Comparison of ENCODE assay signal across 30 mouse cellular contexts in genomic region chr14:31721256-31721655, GRCm38 (mm10).
DNase-seq lines count a peak whose midpoint lies in the region; ATAC-seq and TF ChIP-seq lines count a peak whose summit lies in the region.
"Had no signal": no experiment of that assay in that cellular context is flagged by ENCODE, and none has a peak within 500 bp of the region (broad histone marks: within the 10 kb centered on the region; RNA-seq: fewer than 3 reads in every experiment).

No protein-coding gene starts in this region.

- no peak for TF ChIP-seq POLR2A in MEL (IDR thresholded peaks at IDR 0.05; ENCODE audit: control insufficient read depth in 1 of 2, insufficient read depth in 1 of 2, low read depth in 1 of 2, low read length in 2 of 2, poor library complexity in 1 of 2)
- TF ChIP-seq POLR2A in brain, embryonic 14.5 days (IDR thresholded peaks at IDR 0.05; ENCODE audit: borderline replicate concordance, extremely low read depth, insufficient read depth, insufficient read length, poor library complexity, severe bottlenecking) = no peak

- peak overlapping the region; percentile 4; the same call in 1 of the 2 replicates for H3K27ac ChIP-seq in layer of hippocampus, adult 2 months
- H3K27ac ChIP-seq in lung, embryonic 14.5 days (ENCODE audit: low read depth) = no peak overlapping the region
- peak overlapping the region; percentile 38 for H3K27ac ChIP-seq in MEL (ENCODE audit: control insufficient read depth, low read depth, low read length)
- H3K27ac ChIP-seq: embryonic facial prominence, embryonic 13.5 days; embryonic facial prominence, embryonic 15.5 days; forebrain, embryonic 10.5 days; forebrain, embryonic 12.5 days had no signal

- TF ChIP-seq CTCF in layer of hippocampus, adult 2 months (conservative IDR thresholded peaks at IDR 0.05) = no peak
- TF ChIP-seq CTCF in lung, embryonic 14.5 days (IDR thresholded peaks at IDR 0.05; ENCODE audit: low read depth) = no peak
- TF ChIP-seq CTCF in MEL (IDR thresholded peaks at IDR 0.05 in 2 of 3, conservative IDR thresholded peaks at IDR 0.05 in 1 of 3; ENCODE audit: control insufficient read depth in 1 of 3, insufficient read depth in 1 of 3, low read depth in 2 of 3, low read length in 3 of 3, poor library complexity in 1 of 3, severe bottlenecking in 1 of 3) = no peak
- no peak for TF ChIP-seq CTCF in brain, embryonic 14.5 days (IDR thresholded peaks at IDR 0.05; ENCODE audit: borderline replicate concordance, extremely low read depth, insufficient read depth, insufficient read length)

- TF ChIP-seq EP300 in MEL (IDR thresholded peaks at IDR 0.05; ENCODE audit: low read depth in 1 of 2, low read length in 2 of 2) = peak in 1 of 2 experiments; percentile 30; a peak in 2 of 4 replicates

- TF ChIP-seq RAD21 in MEL (IDR thresholded peaks at IDR 0.05; ENCODE audit: low read depth, low read length) = no peak

- H3K9me3 ChIP-seq in lung, embryonic 14.5 days (ENCODE audit: low read depth, low read length) = no peaks in the 10 kb centered on the region
- no peaks in the 10 kb centered on the region for H3K9me3 ChIP-seq in MEL (replicated peaks; ENCODE audit: insufficient read depth, low read length)
- H3K9me3 ChIP-seq: embryonic facial prominence, embryonic 13.5 days; embryonic facial prominence, embryonic 15.5 days; forebrain, embryonic 10.5 days; forebrain, embryonic 12.5 days; G1E had no signal

- no peaks in the 10 kb centered on the region for H3K27me3 ChIP-seq in lung, embryonic 14.5 days (ENCODE audit: insufficient read depth, low read length)
- no peaks in the 10 kb centered on the region for H3K27me3 ChIP-seq in MEL (ENCODE audit: control insufficient read depth in 1 of 2, insufficient read depth in 2 of 2, low read length in 2 of 2)
- H3K27me3 ChIP-seq: CH12.LX; embryonic facial prominence, embryonic 13.5 days; embryonic facial prominence, embryonic 15.5 days; forebrain, embryonic 12.5 days; Patski had no signal

- peaks cover 39% of the 10 kb centered on the region for H3K36me3 ChIP-seq in lung, embryonic 14.5 days (ENCODE audit: insufficient read depth)
- peaks cover 43 to 54% of the 10 kb centered on the region in 2 experiments for H3K36me3 ChIP-seq in MEL (ENCODE audit: control insufficient read depth in 1 of 2, insufficient read depth in 2 of 2, low read length in 2 of 2)

- H3K4me3 ChIP-seq in layer of hippocampus, adult 2 months = no peak overlapping the region
- no peak overlapping the region for H3K4me3 ChIP-seq in lung, embryonic 14.5 days (ENCODE audit: low read depth, low read length)
- H3K4me3 ChIP-seq in MEL (ENCODE audit: control insufficient read depth in 1 of 2, insufficient read depth in 1 of 2, low read depth in 2 of 2, low read length in 2 of 2) = no peak overlapping the region
- H3K4me3 ChIP-seq: embryonic facial prominence, embryonic 13.5 days; embryonic facial prominence, embryonic 15.5 days; erythroblast, embryonic 14.5 days; forebrain, embryonic 10.5 days; forebrain, embryonic 12.5 days had no signal

- no peak for ATAC-seq in lung, embryonic 14.5 days (ENCODE audit: insufficient read depth)
- ATAC-seq: CD4-positive, CD25-positive, alpha-beta regulatory T cell, adult 4 months; forebrain, embryonic 14.5 days; forebrain, embryonic 16.5 days; Patski had no signal

- H3K9ac ChIP-seq in lung, embryonic 14.5 days = no peak overlapping the region
- no peak overlapping the region for H3K9ac ChIP-seq in MEL (ENCODE audit: control insufficient read depth, low read depth, low read length, poor library complexity, severe bottlenecking)
- H3K9ac ChIP-seq: embryonic facial prominence, embryonic 13.5 days; embryonic facial prominence, embryonic 15.5 days; forebrain, embryonic 12.5 days had no signal

- 77% methylated on average over 3 of the region's 3 CpGs for WGBS in lung, embryonic 14.5 days

- H3K4me2 ChIP-seq in lung, embryonic 14.5 days = no peak overlapping the region
- H3K4me2 ChIP-seq: embryonic facial prominence, embryonic 13.5 days; embryonic facial prominence, embryonic 15.5 days; forebrain, embryonic 12.5 days had no signal

- no peaks in the 10 kb centered on the region for H3K79me2 ChIP-seq in MEL (ENCODE audit: control insufficient read depth, insufficient read depth, low read length, poor library complexity)

- H3K4me1 ChIP-seq in lung, embryonic 14.5 days (ENCODE audit: insufficient read depth) = no peaks in the 10 kb centered on the region
- H3K4me1 ChIP-seq in MEL (ENCODE audit: control insufficient read depth in 1 of 2, insufficient read depth in 2 of 2, low read length in 2 of 2) = peaks cover 30 to 42% of the 10 kb centered on the region in 2 experiments
- H3K4me1 ChIP-seq: embryonic facial prominence, embryonic 13.5 days; embryonic facial prominence, embryonic 15.5 days; forebrain, embryonic 10.5 days; forebrain, embryonic 12.5 days had no signal

- no peak for DNase-seq in layer of hippocampus, adult 2 months (ENCODE audit: low spot score in 2 of 2)
- DNase-seq in layer of hippocampus, adult 9-10 months (ENCODE audit: low spot score) = no peak
- DNase-seq in lung, embryonic 14.5 days = peak; percentile 1
- DNase-seq in lung, postnatal 14 days = no peak
- peak; percentile 87 for DNase-seq in MEL (ENCODE audit: low read depth, low spot score)
- peak; percentile 3 for DNase-seq in brain, embryonic 14.5 days (ENCODE audit: low read depth)
- DNase-seq in T-cell, adult 2 months (ENCODE audit: low spot score) = no peak
- DNase-seq in gastrocnemius, postnatal 4 days (ENCODE audit: low spot score in 2 of 2) = no peak
- DNase-seq: adrenal gland, adult 2 months; adrenal gland, postnatal 10 days; adrenal gland, postnatal 25 days; B cell, adult 2 months; cerebellum, adult 11 months; cerebellum, adult 18-20 months; cerebellum, adult 8-10 months; cerebellum, adult 9-11 months; cerebellum, postnatal 14 days; cerebellum, postnatal 36 days; embryo, embryonic 11 days had no signal

TF ChIP-seq in MEL, 35 proteins besides CTCF, POLR2A, EP300 and RAD21:
- TF ChIP-seq MYB (IDR thresholded peaks at IDR 0.05; ENCODE audit: low read depth, low read length) = no peak
- TF ChIP-seq TCF12 (IDR thresholded peaks at IDR 0.05; ENCODE audit: low read depth, low read length) = 0 out of 2 replicates have a peak, but pooled peaks have one; percentile 12
- TF ChIP-seq GATA1 (IDR thresholded peaks at IDR 0.05; ENCODE audit: low read depth, low read length) = peak; percentile 50; the same call in 1 of the 2 replicates
- TF ChIP-seq TBP (IDR thresholded peaks at IDR 0.05; ENCODE audit: low read depth, low read length) = 0 out of 2 replicates have a peak, but pooled peaks have one; percentile 41
- TF ChIP-seq POLR2AphosphoS5 (IDR thresholded peaks at IDR 0.05; ENCODE audit: borderline replicate concordance, low read depth, low read length) = no peak
- peak; percentile 51; the same call in 1 of the 2 replicates for TF ChIP-seq ETS1 (IDR thresholded peaks at IDR 0.05; ENCODE audit: low read depth, low read length)

Comparison
In these comparisons a context has a peak if more than half of its experiments do, and no peak if none do; other contexts are left out.
1. DNase-seq: peak in lung, embryonic 14.5 days (single experiment), MEL (single experiment) and brain, embryonic 14.5 days (single experiment); none in layer of hippocampus, adult 2 months (0 of 2), layer of hippocampus, adult 9-10 months (single experiment), lung, postnatal 14 days (single experiment), T-cell, adult 2 months (single experiment) and gastrocnemius, postnatal 4 days (0 of 2).